Mouse (Mus musculus) left cerebral cortex, postnatal 25 days (tissue): ENCODE results near the gene Zbtb16. TPM values are rescaled to one million over a fixed set of nuclear protein-coding genes. Genes with fewer than 3 reads are reported as not detected.

Experiments
- DNase-seq, 2 experiments: peaks; one replicate each; pipeline ENCODE4 v3.0.0; 2022; ENCODE audit warnings: low spot score in 2 of 2, mixed read lengths in 1 of 2
- intact Hi-C: fragments of 180-260 bp; cut with DNase I; formaldehyde crosslinking; loops from one replicate; pipeline ENCODE4 v1.15.1; 2025
- total RNA-seq, 2 experiments: library from RNA; stranded (reverse); gene quantifications; 2 replicates each; pipeline ENCODE4 v1.2.3; 2021

Gene Zbtb16
- total RNA-seq, 2 experiments from 2014 or later = 71.7 to 73.7 TPM

DNA sequence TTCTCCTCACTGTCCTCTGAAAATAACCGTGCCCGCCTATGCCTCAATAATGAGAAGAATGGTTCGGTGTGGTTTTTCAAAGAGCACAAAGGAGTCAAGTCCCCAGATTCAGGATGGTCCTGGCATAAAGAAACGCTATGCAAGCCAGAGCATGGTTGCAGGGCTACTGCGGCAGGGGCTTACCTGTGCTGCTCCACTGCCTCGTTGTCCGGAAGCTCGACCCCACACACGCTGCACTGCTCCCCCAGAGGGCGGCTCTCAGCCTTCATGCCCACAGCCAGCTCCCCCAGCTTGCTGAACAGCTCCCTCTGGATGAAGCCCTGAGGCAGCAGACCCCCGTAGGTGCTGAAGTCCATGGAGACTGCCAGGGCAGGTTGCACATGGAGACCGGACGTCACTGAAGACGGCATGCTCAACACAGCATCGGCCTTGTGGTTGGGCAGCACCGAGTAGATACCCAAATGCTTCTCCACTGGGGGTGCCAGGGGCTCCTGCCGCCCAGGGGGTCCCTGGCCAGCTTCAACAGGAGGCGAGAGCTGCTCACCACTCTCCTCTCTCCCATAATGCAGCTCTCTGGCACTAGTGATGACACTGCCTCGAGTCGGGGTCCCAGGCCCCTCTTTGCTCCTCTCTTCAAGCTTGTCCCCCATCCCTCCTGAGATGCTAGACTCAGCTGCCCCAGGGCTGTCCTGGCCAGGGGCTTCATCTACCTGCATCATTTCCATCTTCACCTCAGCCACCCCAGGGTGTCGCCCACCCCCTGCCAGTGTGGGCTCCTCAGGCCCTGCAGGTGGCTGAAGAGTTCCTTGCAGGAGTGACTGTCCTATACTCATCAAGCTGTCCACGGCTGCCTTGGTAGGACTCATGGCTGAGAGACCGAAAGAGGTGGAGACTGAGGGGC lies 4.2 kb downstream of the Zbtb16 start:
- intact Hi-C loops = no loop called here
- DNase-seq = no peak

DNA sequence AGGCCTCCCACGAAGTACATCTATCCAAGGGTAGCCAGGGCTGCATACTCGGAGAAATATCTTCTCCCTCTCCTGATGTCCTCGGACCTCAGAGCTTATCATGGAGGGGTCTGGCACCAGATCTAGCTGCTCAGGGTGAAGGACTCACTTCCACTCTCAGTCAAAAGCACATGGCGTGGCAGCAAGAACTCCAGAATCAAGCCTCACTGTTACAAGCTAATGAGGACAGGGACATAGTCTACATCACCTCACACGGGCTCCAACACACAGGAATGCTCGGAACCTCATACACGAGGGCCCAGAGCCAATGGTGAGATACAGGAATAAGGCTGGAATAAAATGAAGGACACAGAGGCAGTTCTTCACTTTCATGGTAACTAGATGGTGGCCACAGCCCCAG lies 7.2 kb downstream of the Zbtb16 start:
- no peak for DNase-seq
- intact Hi-C loops = no loop called here

DNA sequence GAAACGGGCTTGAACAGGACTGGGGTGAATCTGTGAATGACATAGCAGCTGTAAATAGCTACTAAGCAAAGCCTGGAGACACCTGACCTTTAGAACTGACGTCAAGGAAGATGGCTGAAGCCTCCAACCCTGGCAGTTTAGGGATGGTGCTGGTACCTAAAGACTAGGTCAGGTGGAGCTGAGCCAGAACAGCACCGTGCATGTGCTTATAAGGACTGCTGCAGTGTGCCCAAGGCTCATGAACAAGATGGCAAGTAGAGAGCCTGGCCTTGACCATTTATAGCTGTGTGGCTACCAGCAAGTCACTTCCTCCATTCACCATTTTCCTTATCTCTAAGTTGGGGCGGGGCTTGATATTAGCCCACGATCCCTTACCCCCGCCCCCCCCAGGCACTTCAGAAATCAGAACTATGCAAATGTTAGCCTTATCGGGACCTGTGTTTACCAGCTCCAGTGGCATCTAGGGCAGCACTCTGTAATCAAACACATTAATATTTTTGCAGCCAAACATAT lies 9.6 kb downstream of the Zbtb16 start:
- DNase-seq = no peak
- intact Hi-C loops = no loop called here

DNA sequence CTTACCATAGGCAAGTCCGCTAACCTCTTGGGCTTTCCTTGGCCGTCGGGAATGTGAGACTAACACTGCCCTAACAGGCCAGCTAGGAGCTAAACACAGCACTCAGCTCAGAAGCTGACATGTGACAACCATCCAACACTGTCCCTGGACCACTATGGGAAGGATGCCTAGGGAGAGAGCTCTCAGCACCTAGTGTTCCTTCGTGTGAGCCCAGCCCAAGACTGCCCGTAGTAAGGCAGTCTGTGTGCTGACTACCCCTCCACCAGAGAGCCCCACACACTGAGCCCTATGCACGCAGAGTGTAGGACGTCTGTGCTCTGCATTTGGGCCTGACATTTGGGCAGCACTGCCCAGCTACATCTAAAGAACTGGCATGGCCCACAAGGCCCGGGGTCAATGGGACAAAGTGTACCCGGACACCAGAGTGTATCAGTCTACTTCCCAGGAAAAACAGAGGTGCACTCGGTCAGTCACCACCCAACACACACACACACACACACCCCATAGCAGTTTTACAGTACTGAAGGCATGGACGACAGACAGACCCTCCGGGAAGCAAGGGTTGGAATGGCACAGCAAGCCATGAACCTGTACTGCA lies 11.4 kb downstream of the Zbtb16 start:
- intact Hi-C loops = no loop called here
- DNase-seq = no peak

DNA sequence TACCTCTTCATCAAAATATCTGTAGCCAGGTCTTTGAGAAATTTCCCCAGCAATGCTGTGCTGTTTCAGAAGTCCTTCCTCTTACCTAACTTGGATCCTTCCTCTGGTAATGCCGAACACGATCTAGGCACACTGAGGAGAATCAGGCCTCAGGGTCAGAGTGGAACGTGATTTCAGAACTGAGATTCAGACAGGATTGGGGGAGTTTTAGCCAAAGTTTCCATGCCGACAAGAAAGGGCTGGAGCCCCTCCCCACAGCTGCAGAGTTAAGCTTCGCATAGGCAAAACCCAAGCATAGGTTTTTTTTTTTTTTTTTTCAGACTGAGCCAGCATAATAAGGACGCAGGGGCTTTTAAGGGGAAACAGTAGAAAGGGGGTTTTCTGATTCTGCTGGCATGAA lies 12.2 kb downstream of the Zbtb16 start:
- intact Hi-C loops = no loop called here
- no peak for DNase-seq

DNA sequence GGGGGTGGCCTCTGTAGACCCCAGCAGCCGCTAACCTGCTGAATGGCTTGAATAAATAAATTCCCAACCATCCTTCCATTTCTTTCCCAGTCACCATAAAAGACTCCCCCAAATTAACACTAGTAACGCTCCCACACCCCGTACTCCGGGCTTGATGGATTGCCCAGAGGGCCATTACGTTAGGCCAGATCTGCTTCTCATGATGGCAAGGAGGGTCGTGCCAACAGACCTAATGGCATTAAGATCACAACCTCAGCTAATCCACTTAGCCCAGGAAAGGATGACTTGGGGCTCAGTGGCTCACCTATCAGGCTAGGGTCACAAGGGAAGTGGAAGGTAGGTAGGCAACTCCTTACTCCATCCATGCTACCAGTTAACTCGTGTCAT lies 12.7 kb downstream of the Zbtb16 start:
- DNase-seq = no peak
- intact Hi-C loops = no loop called here

DNA sequence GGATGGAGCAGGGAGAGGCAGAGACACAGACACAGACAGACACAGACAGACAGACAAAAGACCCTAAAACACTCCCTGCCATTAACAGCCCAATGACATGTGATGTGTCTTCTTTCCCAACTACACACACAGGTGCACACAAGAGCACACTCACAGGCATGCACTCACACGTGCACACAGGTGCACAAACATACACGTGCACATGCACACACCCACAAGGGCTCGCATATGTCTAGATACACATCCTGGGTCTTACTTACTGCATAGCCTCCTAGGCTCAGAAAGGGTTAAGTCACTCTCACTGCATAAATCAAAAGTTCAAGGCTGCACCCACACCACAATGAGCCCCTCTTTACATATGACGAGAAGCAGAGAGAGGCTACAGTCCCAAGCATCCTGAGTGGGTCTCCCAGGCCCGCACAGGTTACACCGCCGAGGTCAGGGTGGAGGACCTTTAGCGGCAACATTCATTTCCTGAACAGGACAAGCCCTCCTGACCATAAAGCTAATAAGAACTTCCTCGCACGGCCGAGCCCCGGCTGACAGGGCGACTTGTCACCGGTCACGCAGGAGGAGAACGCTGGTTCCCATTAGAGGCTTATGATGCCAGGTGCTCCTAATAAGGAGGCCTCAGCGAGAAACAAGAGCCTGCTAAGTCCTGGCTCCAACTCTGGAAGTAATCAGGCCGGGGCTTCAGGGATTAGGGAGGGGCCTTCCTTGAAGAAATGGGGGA lies 13.3 kb downstream of the Zbtb16 start:
- no peak for DNase-seq
- intact Hi-C loops = no loop called here

DNA sequence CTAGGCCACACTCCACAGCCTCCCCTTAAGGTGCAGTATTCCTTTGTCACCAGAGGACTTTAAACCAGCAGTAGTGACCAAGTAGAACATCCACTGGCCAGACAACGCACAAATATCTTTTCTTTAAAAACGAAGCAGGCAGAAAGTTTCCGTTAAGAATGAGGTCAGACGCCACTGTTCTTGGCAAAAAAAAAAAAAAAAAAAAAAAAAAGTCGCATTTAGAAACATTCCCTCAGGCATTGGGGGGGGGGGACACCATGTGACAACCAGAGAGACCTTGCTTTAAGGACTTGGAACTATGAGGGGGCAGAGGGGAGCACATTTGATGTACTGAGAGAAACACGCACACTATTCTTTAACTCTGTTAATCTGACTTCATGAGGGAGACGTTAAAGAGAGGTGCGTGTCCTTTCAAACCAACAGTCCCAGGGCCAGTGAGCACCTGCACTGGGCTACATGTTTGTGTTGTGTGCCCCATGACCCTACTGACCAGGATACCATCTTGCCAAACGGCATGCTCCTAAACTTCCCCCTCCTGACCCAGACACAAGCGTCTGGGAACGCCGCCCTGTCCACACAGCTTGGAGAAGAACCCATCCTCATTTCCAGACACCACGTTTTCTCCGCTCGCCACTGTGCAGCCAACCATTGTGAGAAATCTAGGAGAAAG lies 14.0 kb downstream of the Zbtb16 start:
- intact Hi-C loops = no loop called here
- DNase-seq = no peak

DNA sequence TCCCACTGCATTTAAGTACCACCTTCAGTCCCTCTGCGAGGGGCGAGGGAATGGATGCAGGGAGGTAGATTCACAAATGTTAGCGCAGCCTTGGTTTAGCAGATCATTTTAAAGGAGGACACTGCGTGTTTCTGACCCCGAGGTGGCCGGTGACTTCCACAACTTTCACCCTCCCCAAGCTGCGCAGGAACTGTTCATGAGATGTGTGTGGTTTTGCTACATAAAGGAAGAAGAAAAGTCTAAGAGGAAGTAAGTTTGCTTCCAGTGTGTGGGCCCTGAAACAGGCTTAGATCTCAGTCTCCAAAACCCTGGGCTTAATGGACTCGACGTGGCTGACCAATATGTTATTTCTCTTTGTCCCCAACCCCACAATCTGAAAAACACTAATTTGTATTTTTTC lies 14.6 kb downstream of the Zbtb16 start:
- DNase-seq = no peak
- intact Hi-C loops = no loop called here

DNA sequence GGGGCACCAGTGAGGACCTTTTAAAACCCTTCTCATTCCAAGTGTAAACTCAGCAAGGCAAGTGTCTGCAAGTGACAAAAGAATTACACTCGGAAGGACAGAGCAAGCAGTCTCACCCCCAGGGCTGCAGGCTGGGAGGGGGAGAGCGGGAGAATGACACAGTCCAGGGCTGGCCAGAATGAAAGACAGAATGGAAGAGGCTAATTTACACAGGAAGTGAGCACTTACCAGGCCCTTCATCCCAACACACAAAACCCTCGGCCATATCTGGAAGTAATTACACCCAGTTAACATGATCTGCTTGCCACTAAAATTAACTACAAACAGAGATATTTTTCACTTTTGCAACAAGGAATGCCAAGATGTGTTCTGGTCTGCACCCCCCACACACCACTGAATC lies 15.2 kb downstream of the Zbtb16 start:
- intact Hi-C loops = no loop called here
- no peak for DNase-seq

DNA sequence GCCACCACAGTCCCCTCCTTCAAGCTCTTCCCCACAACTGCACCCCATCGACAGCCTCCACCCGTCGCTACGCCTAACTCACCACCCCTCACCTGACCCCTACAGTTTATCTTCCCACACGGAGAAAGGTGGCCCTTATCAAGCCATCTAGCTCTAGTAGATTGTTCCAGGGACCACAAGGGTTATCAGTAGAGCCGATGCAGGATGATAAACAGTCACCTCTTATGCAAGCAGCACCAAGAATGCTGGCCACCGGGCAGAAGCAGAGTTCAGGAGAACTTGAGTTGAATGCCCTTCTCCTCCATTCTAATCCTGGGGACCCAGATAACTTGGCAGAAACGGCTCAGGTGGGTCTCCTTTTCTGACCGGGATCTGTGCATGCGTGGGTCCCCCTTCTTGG lies 16.3 kb downstream of the Zbtb16 start:
- intact Hi-C loops = no loop called here
- DNase-seq = no peak

DNA sequence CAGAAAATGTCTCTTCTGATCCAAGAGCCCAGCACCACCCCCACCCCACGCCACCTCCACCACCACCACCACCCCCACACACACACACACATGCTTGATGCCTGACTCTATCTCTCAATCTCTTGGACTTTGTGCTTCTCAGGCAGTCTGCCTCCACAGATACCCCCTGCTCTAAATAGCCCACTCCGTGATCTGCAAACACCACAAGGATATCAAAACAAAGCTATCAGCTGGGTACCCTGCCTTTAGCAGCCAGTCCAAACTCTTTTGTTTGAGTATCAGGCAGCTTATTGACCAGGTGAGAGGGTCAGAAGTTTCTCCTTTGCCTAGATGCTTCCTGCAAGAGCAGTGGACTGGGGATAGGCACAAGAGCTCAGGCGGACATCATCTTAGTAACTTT lies 16.9 kb downstream of the Zbtb16 start:
- intact Hi-C loops = no loop called here
- no peak for DNase-seq

DNA sequence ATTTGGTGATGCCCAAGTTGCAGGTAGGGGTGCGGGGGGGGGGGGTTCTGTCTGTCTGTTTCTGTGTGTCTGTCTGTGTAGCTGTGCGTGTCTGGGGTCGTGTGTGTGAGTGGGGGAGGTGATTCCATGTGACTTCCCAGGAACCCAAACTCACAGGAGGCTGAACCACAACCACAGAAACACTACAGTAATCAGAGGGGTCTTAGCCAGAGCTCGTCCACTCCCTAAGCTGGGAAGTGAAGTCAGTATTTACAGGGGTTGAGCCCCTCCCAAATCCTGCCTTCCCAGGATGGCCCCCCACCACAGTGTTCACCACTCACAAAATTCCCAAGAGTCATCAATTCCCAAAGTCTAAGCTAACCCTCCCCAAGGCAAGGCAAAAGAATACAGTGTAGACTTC lies 18.1 kb downstream of the Zbtb16 start:
- intact Hi-C loops = no loop called here

DNA sequence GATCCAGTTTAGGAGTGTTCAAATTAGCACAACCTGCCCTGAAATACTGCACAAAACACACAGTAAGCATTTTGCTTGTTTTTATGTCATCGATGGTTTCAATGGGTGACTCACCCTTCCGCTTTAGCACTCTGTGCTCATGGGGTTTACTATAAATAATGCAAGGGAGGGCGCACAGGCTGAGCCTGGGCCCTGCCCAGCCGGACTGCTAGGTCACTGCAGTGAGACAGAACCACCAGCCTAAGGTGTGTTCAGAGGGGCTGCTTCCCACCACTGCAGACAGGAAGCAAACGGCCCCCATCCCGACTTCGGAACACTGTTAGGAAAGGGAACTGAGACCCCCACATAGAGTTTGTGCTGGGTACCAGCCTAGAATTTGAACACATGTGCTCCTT lies 18.6 kb downstream of the Zbtb16 start:
- intact Hi-C loops = no loop called here
- DNase-seq = no peak

More for the DNA sequence above, 18.1 kb downstream of the Zbtb16 start:
- DNase-seq = no peak

DNA sequence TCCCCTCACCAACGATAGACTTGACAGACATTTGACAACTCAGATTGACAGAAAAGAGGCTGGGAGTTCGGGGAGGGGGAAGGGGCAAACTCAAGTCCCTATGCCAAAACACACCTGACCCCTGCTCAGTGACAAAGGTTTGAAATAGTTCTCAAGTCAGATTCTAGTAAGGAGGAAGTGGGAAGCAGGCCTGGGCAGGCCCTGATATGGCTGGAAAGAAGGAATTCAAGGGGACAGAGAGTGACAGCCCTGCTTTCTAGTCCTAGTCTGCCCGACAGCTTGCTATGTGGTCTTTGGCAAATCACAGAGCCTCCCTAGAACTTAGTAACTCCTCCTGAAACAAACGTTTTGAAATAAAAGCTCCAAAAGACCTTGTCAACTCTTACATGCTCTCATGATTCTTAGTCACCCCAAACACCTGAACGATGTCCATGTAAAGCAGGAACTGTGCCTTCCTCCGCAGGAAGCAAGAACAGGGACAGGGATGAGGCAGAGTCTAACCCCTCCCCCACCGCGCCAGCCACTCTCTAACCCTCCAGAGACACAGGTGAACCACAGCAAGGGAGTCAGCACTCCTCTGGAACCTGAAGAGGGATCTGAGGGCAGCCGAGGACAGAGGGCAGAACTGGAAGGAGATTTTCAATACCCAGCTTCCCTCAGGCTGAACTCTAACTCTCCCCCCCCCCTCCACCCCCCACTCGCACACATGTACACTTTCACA lies 19.2 kb downstream of the Zbtb16 start:
- no peak for DNase-seq
- intact Hi-C loops = no loop called here

DNA sequence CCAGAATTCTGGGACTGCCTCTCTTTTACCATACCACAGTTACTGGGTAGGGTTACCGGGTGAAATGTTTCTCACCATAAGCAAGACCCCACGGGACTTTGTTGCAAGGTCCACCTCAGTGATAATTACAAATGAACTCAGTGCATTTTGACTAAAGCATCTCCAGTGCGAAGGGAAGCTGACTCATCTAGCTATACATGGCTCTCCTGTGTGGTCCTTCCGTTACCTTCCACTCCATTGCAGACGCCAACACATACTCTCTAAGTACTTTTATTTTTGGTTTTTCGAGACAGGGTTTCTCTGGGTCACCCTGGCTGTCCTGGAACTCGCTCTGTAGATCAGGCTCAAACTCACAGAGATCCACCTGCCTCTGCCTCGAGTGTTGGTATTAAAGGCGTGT lies 19.9 kb downstream of the Zbtb16 start:
- peak in 1 of 2 experiments; percentile 62 for DNase-seq
- intact Hi-C loops = no loop called here

DNA sequence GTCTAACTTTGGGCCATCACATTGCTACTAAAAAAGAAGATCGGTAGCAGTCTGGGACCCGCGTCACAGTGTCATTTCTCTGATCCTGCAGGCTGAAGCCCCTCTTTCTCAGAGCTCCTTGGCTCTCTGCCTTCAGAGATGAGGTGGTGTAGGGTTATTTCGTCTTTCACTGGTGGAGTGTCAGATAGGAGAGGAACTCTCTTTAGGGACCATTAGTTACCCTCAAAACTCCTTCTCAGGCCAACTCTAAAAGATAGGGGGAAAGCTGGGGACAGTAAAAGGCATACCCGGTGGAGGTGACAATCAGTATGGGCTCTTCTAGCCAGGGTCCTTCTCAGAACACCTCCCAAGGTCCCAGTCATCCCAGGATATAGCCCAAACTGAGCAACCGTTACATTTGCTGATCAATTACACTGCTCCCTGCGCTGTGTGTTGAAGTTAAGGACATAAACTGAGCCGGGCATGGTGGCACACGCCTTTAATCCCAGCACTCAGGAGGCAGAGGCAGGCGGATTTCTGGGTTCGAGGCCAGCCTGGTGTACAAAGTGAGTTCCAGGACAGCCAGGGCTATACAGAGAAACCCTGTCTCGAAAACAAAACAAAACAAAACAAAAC lies 21.0 kb downstream of the Zbtb16 start:
- intact Hi-C loops = no loop called here
- DNase-seq = no peak

DNA sequence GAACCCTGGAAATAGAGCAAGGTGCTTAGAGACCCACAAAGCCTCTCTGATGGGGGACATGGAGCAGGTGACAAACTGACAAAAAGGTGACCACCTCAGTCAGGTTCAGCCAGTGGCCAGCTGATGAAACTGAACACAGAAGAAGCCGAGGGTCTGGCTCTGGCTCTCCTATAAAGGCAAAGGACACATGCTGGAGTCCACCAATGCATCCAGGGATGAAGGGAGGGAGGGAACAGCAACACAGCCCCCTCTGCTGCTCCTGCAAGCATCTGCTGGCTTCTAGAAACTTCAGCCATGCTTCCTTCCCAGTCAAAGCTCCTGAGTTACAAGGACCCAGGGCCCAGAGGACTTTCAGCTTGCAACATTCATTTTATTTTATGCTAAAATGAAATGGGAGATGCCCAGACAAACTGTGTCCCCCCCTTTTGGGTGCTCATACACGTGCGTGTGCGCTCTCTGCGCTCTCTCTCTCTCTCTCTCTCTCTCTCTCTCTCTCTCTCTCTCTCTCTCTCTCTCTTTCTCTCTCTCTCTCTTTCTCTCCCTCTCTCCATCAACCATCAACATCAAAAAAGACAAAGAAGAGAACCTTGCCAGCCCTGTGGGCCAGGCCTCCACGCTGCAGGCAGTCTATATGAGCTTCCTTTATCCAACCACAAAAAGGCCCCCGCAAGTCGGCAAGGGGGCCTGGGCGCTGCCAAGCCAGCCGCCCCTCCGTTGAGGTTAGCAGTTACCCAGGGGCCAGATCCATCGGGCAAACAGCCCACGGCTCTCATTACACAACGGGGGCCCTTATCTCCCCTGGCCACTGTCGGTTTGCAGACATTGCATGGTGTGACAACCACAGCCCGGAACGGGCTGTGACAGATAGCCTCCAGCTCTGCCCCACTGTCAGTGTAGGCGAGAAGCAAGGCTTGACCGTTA lies 21.8 kb downstream of the Zbtb16 start:
- intact Hi-C loops = no loop called here
- no peak for DNase-seq
